Mouse (Mus musculus): ENCODE data around the gene Cd40.

GRCm38 (mm10) chr2:165086634-165087033 is 31.2 kb downstream of the Cd40 start:
- TF ChIP-seq EP300 (IDR thresholded peaks at IDR 0.05; ENCODE audit: low read depth), result no peak
- no peak for TF ChIP-seq CTCF (IDR thresholded peaks at IDR 0.05; ENCODE audit: low read depth)
